Mouse (Mus musculus): ENCODE measurements at regions not wholly inside any gene's neighbourhood (a gene's known extent, or its start where the extent isn't known, plus 50 kb on each side); places are given as distances from the start of the nearest gene placed in this dataset.

- DNase-seq (ENCODE audit: low spot score in 2 of 2): no peak
Measured at GRCm38 (mm10) chr10:95124476-95124875, 179.8 kb upstream of the Plxnc1 start.

- DNase-seq (ENCODE audit: low spot score in 2 of 2): no peak
Measured at GRCm38 (mm10) chr10:95120007-95120406, 175.4 kb upstream of the Plxnc1 start.

- DNase-seq (ENCODE audit: low spot score in 2 of 2): no peak
Measured at GRCm38 (mm10) chr10:95118786-95119351, 174.2 kb upstream of the Plxnc1 start.

GRCm38 (mm10) chr10:95117731-95118212 lies 173.1 kb upstream of the Plxnc1 start:
- DNase-seq (ENCODE audit: low spot score in 2 of 2): no peak

GRCm38 (mm10) chr10:95117041-95117730 lies 172.6 kb upstream of the Plxnc1 start:
- DNase-seq (ENCODE audit: low spot score in 2 of 2): no peak

GRCm38 (mm10) chr10:95116579-95117011 lies 172.0 kb upstream of the Plxnc1 start:
- DNase-seq (ENCODE audit: low spot score in 2 of 2): no peak

- DNase-seq (ENCODE audit: low spot score in 2 of 2): no peak
Measured at GRCm38 (mm10) chr10:95112837-95113388, 168.3 kb upstream of the Plxnc1 start.

- DNase-seq (ENCODE audit: low spot score in 2 of 2): no peak
Measured at GRCm38 (mm10) chr10:95112231-95112774, 167.7 kb upstream of the Plxnc1 start.

- no peak for DNase-seq (ENCODE audit: low spot score in 2 of 2)
Measured at GRCm38 (mm10) chr10:95110786-95111185, 166.2 kb upstream of the Plxnc1 start.

GRCm38 (mm10) chr10:95109576-95109975 lies 164.9 kb upstream of the Plxnc1 start:
- DNase-seq (ENCODE audit: low spot score in 2 of 2): no peak

- DNase-seq (ENCODE audit: low spot score in 2 of 2): no peak
Measured at GRCm38 (mm10) chr10:95107532-95108251, 163.1 kb upstream of the Plxnc1 start.

- DNase-seq (ENCODE audit: low spot score in 2 of 2): no peak
Measured at GRCm38 (mm10) chr10:95103808-95104207, 159.2 kb upstream of the Plxnc1 start.

GRCm38 (mm10) chr10:95102981-95103380 lies 158.3 kb upstream of the Plxnc1 start:
- no peak for DNase-seq (ENCODE audit: low spot score in 2 of 2)

- peak in 1 of 2 experiments; percentile 35 for DNase-seq (ENCODE audit: low spot score in 2 of 2)
Measured at GRCm38 (mm10) chr10:95099906-95100305, 155.3 kb upstream of the Plxnc1 start.

- no peak for DNase-seq (ENCODE audit: low spot score in 2 of 2)
Measured at GRCm38 (mm10) chr10:95095847-95096246, 151.2 kb upstream of the Plxnc1 start.

GRCm38 (mm10) chr10:95094771-95095170 lies 150.1 kb upstream of the Plxnc1 start:
- DNase-seq (ENCODE audit: low spot score in 2 of 2): no peak

- no peak for DNase-seq (ENCODE audit: low spot score in 2 of 2)
Measured at GRCm38 (mm10) chr10:95093266-95093665, 148.6 kb upstream of the Plxnc1 start.

GRCm38 (mm10) chr10:95091086-95091485 lies 146.5 kb upstream of the Plxnc1 start:
- DNase-seq (ENCODE audit: low spot score in 2 of 2): no peak

- no peak for DNase-seq (ENCODE audit: low spot score in 2 of 2)
Measured at GRCm38 (mm10) chr10:95090641-95091040, 146.0 kb upstream of the Plxnc1 start.

- no peak for DNase-seq (ENCODE audit: low spot score in 2 of 2)
Measured at GRCm38 (mm10) chr10:95090035-95090434, 145.4 kb upstream of the Plxnc1 start.

GRCm38 (mm10) chr10:95087864-95088570 lies 143.4 kb upstream of the Plxnc1 start:
- DNase-seq (ENCODE audit: low spot score in 2 of 2): peak; percentile 43 to 63
